Mouse (Mus musculus) G1E (cell line): ENCODE results near the gene Rplp0. TPM values are rescaled to one million over a fixed set of nuclear protein-coding genes. Genes with fewer than 3 reads are reported as not detected.
"Not testable (repeated sequence)": the region's sequence is repeated elsewhere in the genome, so short reads cannot be mapped to it uniquely, and the experiment has no call there.

Experiments
- ATAC-seq: 2 replicates; pipeline ENCODE4 v1.8.0; 2016; ENCODE audit warnings: mild to moderate bottlenecking; ENCODE audit not compliant: insufficient number of reproducible peaks, poor library complexity, low FRiP score, severe bottlenecking; ENCODE audit errors: extremely low read depth
- DNase-seq: peaks from one replicate; pipeline ENCODE4 v3.0.0; 2012; ENCODE audit warnings: low spot score
- H3K27me3 ChIP-seq: 2 replicates; pipeline ENCODE4 v1.6.1; 2012; ENCODE audit warnings: mild to moderate bottlenecking, low read length, inconsistent platforms; ENCODE audit not compliant: insufficient read depth
- H3K36me3 ChIP-seq: replicated peaks from 2 replicates; pipeline ENCODE3; 2012; ENCODE audit warnings: mild to moderate bottlenecking, inconsistent platforms
- H3K4me1 ChIP-seq: 2 replicates; pipeline ENCODE4 v1.6.1; 2012; ENCODE audit warnings: low read depth, low read length, inconsistent platforms, mixed read lengths; ENCODE audit not compliant: insufficient read depth
- H3K4me3 ChIP-seq: 2 replicates; pipeline ENCODE4 v1.5.1; 2012; ENCODE audit warnings: low read depth, mild to moderate bottlenecking, inconsistent platforms, low read length, moderate library complexity, mixed read lengths
- H3K9me3 ChIP-seq: replicated peaks from 2 replicates; pipeline ENCODE4 v1.6.1; 2012; ENCODE audit warnings: inconsistent platforms
- CTCF ChIP-seq: IDR thresholded peaks from 2 replicates; pipeline ENCODE4 v1.5.1; 2012; ENCODE audit warnings: low read depth, low read length, inconsistent platforms, mixed read lengths
- GATA1 ChIP-seq: IDR thresholded peaks from 2 replicates; pipeline ENCODE4 v1.6.1; 2012; ENCODE audit warnings: borderline replicate concordance, low read length, inconsistent platforms, mixed read lengths
- GATA2 ChIP-seq: IDR thresholded peaks from 2 replicates; pipeline ENCODE4 v1.6.1; 2012; ENCODE audit warnings: low read depth, low read length, inconsistent platforms, borderline replicate concordance
- POLR2AphosphoS5 ChIP-seq: IDR thresholded peaks from 2 replicates; pipeline ENCODE4 v1.6.1; 2012; ENCODE audit warnings: low read depth, low read length, inconsistent platforms; ENCODE audit not compliant: insufficient replicate concordance
- TAL1 ChIP-seq: conservative IDR thresholded peaks from 2 replicates; pipeline ENCODE4 v1.6.1; 2012; ENCODE audit warnings: low read depth, low read length, inconsistent platforms, mixed read lengths
- polyA plus RNA-seq: library from polyadenylated mRNA; stranded (reverse); fragments of >175 nt; gene quantifications from 2 replicates; pipeline ENCODE4 v1.2.3, GENCODE M21; 2012
- total RNA-seq, 2 experiments: library from RNA; stranded (forward) in 1 of 2; stranded (reverse) in 1 of 2; fragments of 200-1000 nt in 1 of 2; fragments of >200 nt in 1 of 2; fragmentation: Nextera tagmentation in 1 of 2; gene quantifications; 2 replicates each; pipeline ENCODE4 v1.2.3; 2014 to 2017

Rplp0 gene
- total and polyA plus RNA-seq, 3 experiments, result 915 to 1,362 (median 980) TPM

- H3K9me3 ChIP-seq, result no peaks in the 10 kb centered on the region
- TF ChIP-seq GATA2 (no peak), CTCF (no peak)
- H3K27me3 ChIP-seq, result no peaks in the 10 kb centered on the region
- DNase-seq (no peak), ATAC-seq (no peak)
- H3K36me3 ChIP-seq, result peaks cover 38% of the 10 kb centered on the region
- peaks cover 3% of the 10 kb centered on the region; the same call in 1 of the 2 replicates for H3K4me1 ChIP-seq
- no peak overlapping the region for H3K4me3 ChIP-seq
These were observed 44.2 kb upstream of the Rplp0 start for GRCm38 (mm10) chr5:115514896-115515587.

- Histone ChIP-seq H3K36me3 (peaks cover 43% of the 10 kb centered on the region), H3K4me3 (no peak overlapping the region), H3K27me3 (no peaks in the 10 kb centered on the region), H3K9me3 (no peaks in the 10 kb centered on the region), H3K4me1 (peaks cover 7% of the 10 kb centered on the region)
- TF ChIP-seq GATA2, result no peak
- no peak for TF ChIP-seq CTCF
- no peak for TF ChIP-seq GATA1
- TF ChIP-seq POLR2AphosphoS5, result no peak
- no peak for TF ChIP-seq TAL1
- no peak for ATAC-seq
- DNase-seq, result no peak
These were observed 43.0 kb upstream of the Rplp0 start for GRCm38 (mm10) chr5:115516081-115516907.

DNA sequence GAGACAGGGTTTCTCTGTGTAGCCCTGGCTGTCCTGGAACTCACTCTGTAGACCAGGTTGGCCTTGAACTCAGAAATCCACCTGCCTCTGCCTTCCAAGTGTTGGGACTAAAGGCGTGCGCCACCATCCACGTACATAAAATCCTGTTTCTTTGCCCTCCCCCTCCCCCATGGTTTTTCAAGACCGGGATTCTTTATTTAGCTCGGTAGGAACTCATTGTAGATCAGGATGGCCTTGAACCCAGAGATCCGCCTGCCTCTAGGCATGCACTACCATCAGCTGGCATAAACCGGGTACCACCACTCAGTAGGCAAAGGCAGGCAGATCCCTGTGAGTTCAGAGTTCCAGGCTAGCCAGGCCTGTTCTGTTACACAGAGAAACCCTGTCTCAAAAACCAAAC lies 42.4 kb upstream of the Rplp0 start:
- no peaks in the 10 kb centered on the region for H3K9me3 ChIP-seq
- DNase-seq (no peak), ATAC-seq (no peak)
- peaks cover 13% of the 10 kb centered on the region for H3K4me1 ChIP-seq
- TF ChIP-seq TAL1 (no peak), CTCF (no peak), GATA1 (no peak), POLR2AphosphoS5 (no peak), GATA2 (no peak)
- H3K4me3 ChIP-seq, result no peak overlapping the region
- H3K27me3 ChIP-seq, result no peaks in the 10 kb centered on the region
- H3K36me3 ChIP-seq, result peaks cover 43% of the 10 kb centered on the region

DNA sequence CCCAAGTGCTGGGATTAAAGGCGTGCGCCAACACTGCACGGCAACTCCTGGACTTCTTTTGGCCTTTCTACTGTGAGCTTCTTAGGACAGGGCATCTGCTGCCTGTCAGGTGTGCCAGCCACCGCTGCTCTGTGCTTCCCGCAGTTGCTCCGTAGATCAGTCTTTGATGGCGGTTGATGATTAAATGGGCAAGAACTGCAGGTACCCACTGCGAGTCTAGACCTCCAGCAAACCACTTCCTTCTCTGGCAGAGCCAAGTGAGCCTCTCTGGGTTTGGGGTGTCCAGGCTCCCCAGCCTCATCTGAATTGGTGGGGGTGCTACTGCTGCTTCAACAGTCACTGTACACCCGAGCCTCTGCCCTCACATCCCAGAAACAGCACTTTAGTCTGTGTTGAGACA lies 41.8 kb upstream of the Rplp0 start:
- no peaks in the 10 kb centered on the region for H3K27me3 ChIP-seq
- H3K36me3 ChIP-seq, result peaks cover 46% of the 10 kb centered on the region
- DNase-seq (no peak), ATAC-seq (no peak)
- no peak overlapping the region for H3K4me3 ChIP-seq
- TF ChIP-seq CTCF (no peak), GATA1 (no peak), GATA2 (no peak), TAL1 (no peak), POLR2AphosphoS5 (no peak)
- peaks cover 13% of the 10 kb centered on the region for H3K4me1 ChIP-seq
- H3K9me3 ChIP-seq, result no peaks in the 10 kb centered on the region

- H3K4me3 ChIP-seq, H3K27me3 ChIP-seq, DNase-seq, H3K9me3 ChIP-seq, ATAC-seq: not testable (repeated sequence)
- H3K4me1 ChIP-seq, result peaks cover 13% of the 10 kb centered on the region
- peaks cover 51% of the 10 kb centered on the region for H3K36me3 ChIP-seq
These were observed 41.1 kb upstream of the Rplp0 start for GRCm38 (mm10) chr5:115518214-115518613.

DNA sequence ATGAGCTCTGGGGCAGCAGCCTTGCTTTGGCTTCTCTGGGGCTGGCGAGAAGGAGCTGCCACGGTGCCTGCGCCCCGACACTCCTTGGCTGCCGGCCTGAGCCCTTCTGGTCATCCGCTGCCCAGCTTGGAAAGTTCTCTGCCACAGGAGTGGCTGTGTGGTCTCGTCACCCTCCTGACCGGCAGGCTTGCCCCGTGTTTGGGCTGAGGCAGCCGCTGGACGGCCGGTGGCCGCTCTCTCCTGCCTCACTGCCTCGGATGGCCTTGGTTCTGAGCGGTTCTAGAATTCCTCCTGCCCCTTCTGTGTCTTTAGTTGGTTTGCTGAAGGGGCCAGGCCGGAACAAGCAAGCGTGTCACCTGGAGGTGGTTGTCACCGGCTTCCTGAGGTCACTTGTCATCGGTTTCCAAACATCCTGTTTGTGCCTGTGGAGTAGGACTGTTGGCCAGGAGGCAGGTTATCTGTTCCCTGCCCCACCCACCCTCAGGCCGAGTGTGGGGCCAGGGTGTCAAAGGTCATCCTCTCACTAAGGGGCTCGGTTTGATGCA lies 38.9 kb upstream of the Rplp0 start:
- Histone ChIP-seq H3K4me3 (no peak overlapping the region), H3K4me1 (peaks cover 15% of the 10 kb centered on the region), H3K27me3 (no peaks in the 10 kb centered on the region), H3K36me3 (peaks cover 53% of the 10 kb centered on the region), H3K9me3 (no peaks in the 10 kb centered on the region)
- ATAC-seq (no peak), DNase-seq (no peak)
- TF ChIP-seq POLR2AphosphoS5 (no peak), GATA1 (no peak), CTCF (no peak), GATA2 (no peak), TAL1 (no peak)
